Comparison of ENCODE assay signal across 8 mouse cellular contexts in genomic region chr2:30719611-30720290, GRCm38 (mm10).
A peak's percentile ranks its signal among the peaks of the same experiment; 100 is the strongest.
DNase-seq lines count a peak whose midpoint lies in the region; ATAC-seq lines count a peak whose summit lies in the region.

No protein-coding gene starts in this region.

- peak overlapping the region; percentile 83 for H3K9ac ChIP-seq in hindbrain, embryonic 11.5 days (ENCODE audit: low read depth, low read length)
- H3K9ac ChIP-seq in liver, embryonic 15.5 days = no peak overlapping the region
- H3K9ac ChIP-seq in stomach, embryonic 15.5 days = peak overlapping the region; percentile 51; the same call in 1 of the 2 replicates

- H3K4me2 ChIP-seq in hindbrain, embryonic 11.5 days (replicated peaks; ENCODE audit: low read depth, low read length) = peak overlapping the region; percentile 57
- no peak overlapping the region for H3K4me2 ChIP-seq in liver, embryonic 15.5 days
- H3K4me2 ChIP-seq in stomach, embryonic 15.5 days = peak overlapping the region; percentile 60

- no peak for ATAC-seq in hindbrain, embryonic 11.5 days (ENCODE audit: low FRiP score)
- ATAC-seq in liver, embryonic 15.5 days (ENCODE audit: insufficient read depth) = no peak
- no peak for ATAC-seq in stomach, embryonic 15.5 days (ENCODE audit: insufficient read depth, low FRiP score, low read depth)

- H3K4me1 ChIP-seq in hindbrain, embryonic 11.5 days (replicated peaks; ENCODE audit: control insufficient read depth, insufficient read depth, low read length) = peaks cover 63% of the 10 kb centered on the region
- H3K4me1 ChIP-seq in liver, embryonic 15.5 days (replicated peaks) = peaks cover 42% of the 10 kb centered on the region
- H3K4me1 ChIP-seq in stomach, embryonic 15.5 days = peaks cover 81% of the 10 kb centered on the region

- DNase-seq in ovary, postnatal 36 days (ENCODE audit: low spot score) = peak; percentile 41
- DNase-seq in ovary, postnatal 10 days (ENCODE audit: low spot score) = no peak
- peak; percentile 44 to 50 for DNase-seq in cerebellum, postnatal 36 days
- peak; percentile 62 for DNase-seq in hindbrain, embryonic 11.5 days (ENCODE audit: low spot score)
- DNase-seq in testis, postnatal 10 days (ENCODE audit: low spot score) = no peak
- DNase-seq in spleen, adult 18-20 months = no peak

- H3K9me3 ChIP-seq in hindbrain, embryonic 11.5 days (ENCODE audit: control insufficient read depth, low read length) = no peaks in the 10 kb centered on the region
- no peaks in the 10 kb centered on the region for H3K9me3 ChIP-seq in liver, embryonic 15.5 days (replicated peaks)
- H3K9me3 ChIP-seq in stomach, embryonic 15.5 days = no peaks in the 10 kb centered on the region

- H3K36me3 ChIP-seq in hindbrain, embryonic 11.5 days (ENCODE audit: control insufficient read depth, insufficient read depth, low read length) = no peaks in the 10 kb centered on the region
- H3K36me3 ChIP-seq in liver, embryonic 15.5 days (replicated peaks) = no peaks in the 10 kb centered on the region
- no peaks in the 10 kb centered on the region for H3K36me3 ChIP-seq in stomach, embryonic 15.5 days

- peak overlapping the region; percentile 100 for H3K27ac ChIP-seq in hindbrain, embryonic 11.5 days (ENCODE audit: low read depth, low read length)
- peak overlapping the region; percentile 74; the same call in 1 of the 2 replicates for H3K27ac ChIP-seq in liver, embryonic 15.5 days (replicated peaks)
- H3K27ac ChIP-seq in stomach, embryonic 15.5 days = peak overlapping the region; percentile 98

- no peaks in the 10 kb centered on the region for H3K27me3 ChIP-seq in hindbrain, embryonic 11.5 days (ENCODE audit: control insufficient read depth, insufficient read depth, low read length)
- H3K27me3 ChIP-seq in liver, embryonic 15.5 days = peaks cover 60% of the 10 kb centered on the region
- no peaks in the 10 kb centered on the region for H3K27me3 ChIP-seq in stomach, embryonic 15.5 days (replicated peaks)

- H3K4me3 ChIP-seq in hindbrain, embryonic 11.5 days (ENCODE audit: low read depth, low read length) = peak overlapping the region; percentile 19
- no peak overlapping the region for H3K4me3 ChIP-seq in liver, embryonic 15.5 days (replicated peaks)
- peak overlapping the region; percentile 34 for H3K4me3 ChIP-seq in stomach, embryonic 15.5 days (replicated peaks)

- 22% methylated on average over 6 of the region's 8 CpGs for WGBS in hindbrain, embryonic 11.5 days
- WGBS in liver, embryonic 15.5 days (ENCODE audit: insufficient replicate concordance) = 38% methylated on average over 8 of the region's 8 CpGs
- 17% methylated on average over 8 of the region's 8 CpGs for WGBS in stomach, embryonic 15.5 days

Comparison
In these comparisons a context has a peak if more than half of its experiments do, and no peak if none do; other contexts are left out.
1. DNase-seq: peak in ovary, postnatal 36 days (single experiment), cerebellum, postnatal 36 days (2 of 2) and hindbrain, embryonic 11.5 days (single experiment); none in ovary, postnatal 10 days (single experiment), testis, postnatal 10 days (single experiment) and spleen, adult 18-20 months (0 of 2).
2. Peak in every context shown above with its lines, with median percentiles within 50 percentile points of each other: H3K27ac ChIP-seq.